Mouse (Mus musculus): ENCODE results near the gene Hal.

The Hal gene

GRCm38 (mm10) chr10:93488066-93488827 lies at the start of gene Hal:
TSS of gene Hal (plus strand) at chr10:93488768.
- no peak for DNase-seq (ENCODE audit: low read depth, low spot score)

- DNase-seq (ENCODE audit: low read depth, low spot score), result no peak
Measured at GRCm38 (mm10) chr10:93441501-93441900, 47.1 kb upstream of the Hal start.

- no peak for DNase-seq (ENCODE audit: low read depth, low spot score)
Measured at GRCm38 (mm10) chr10:93442183-93442582, 46.4 kb upstream of the Hal start.

GRCm38 (mm10) chr10:93444407-93444806 lies 44.2 kb upstream of the Hal start:
- peak; percentile 31 for DNase-seq (ENCODE audit: low read depth, low spot score)

GRCm38 (mm10) chr10:93447398-93447797 lies 41.2 kb upstream of the Hal start:
- no peak for DNase-seq (ENCODE audit: low read depth, low spot score)

GRCm38 (mm10) chr10:93454652-93455014 lies 33.9 kb upstream of the Hal start:
- DNase-seq (ENCODE audit: low read depth, low spot score), result no peak

GRCm38 (mm10) chr10:93460106-93460505 lies 28.5 kb upstream of the Hal start:
- no peak for DNase-seq (ENCODE audit: low read depth, low spot score)

GRCm38 (mm10) chr10:93462692-93463382 lies 25.7 kb upstream of the Hal start:
- DNase-seq (ENCODE audit: low read depth, low spot score), result no peak

- no peak for DNase-seq (ENCODE audit: low read depth, low spot score)
Measured at GRCm38 (mm10) chr10:93463611-93464010, 25.0 kb upstream of the Hal start.

- DNase-seq (ENCODE audit: low read depth, low spot score), result no peak
Measured at GRCm38 (mm10) chr10:93467259-93467658, 21.3 kb upstream of the Hal start.

- DNase-seq (ENCODE audit: low read depth, low spot score), result no peak
Measured at GRCm38 (mm10) chr10:93467791-93468190, 20.8 kb upstream of the Hal start.

GRCm38 (mm10) chr10:93471415-93471814 lies 17.2 kb upstream of the Hal start:
- peak; percentile 91 for DNase-seq (ENCODE audit: low read depth, low spot score)

GRCm38 (mm10) chr10:93484511-93484910 lies 4.1 kb upstream of the Hal start:
- DNase-seq (ENCODE audit: low read depth, low spot score), result no peak

- peak; percentile 74 for DNase-seq (ENCODE audit: low read depth, low spot score)
Measured at GRCm38 (mm10) chr10:93485055-93485691, 3.4 kb upstream of the Hal start.

- DNase-seq (ENCODE audit: low read depth, low spot score), result peak; percentile 85
Measured at GRCm38 (mm10) chr10:93486622-93487021, 1.9 kb upstream of the Hal start.

GRCm38 (mm10) chr10:93488828-93489226 lies 259 bp downstream of the Hal start:
- DNase-seq (ENCODE audit: low read depth, low spot score), result no peak

- DNase-seq (ENCODE audit: low read depth, low spot score), result no peak
Measured at GRCm38 (mm10) chr10:93490451-93490850, 1.9 kb downstream of the Hal start.

GRCm38 (mm10) chr10:93500864-93501263 lies 12.3 kb downstream of the Hal start:
- no peak for DNase-seq (ENCODE audit: low read depth, low spot score)

GRCm38 (mm10) chr10:93501346-93501745 lies 12.8 kb downstream of the Hal start:
- no peak for DNase-seq (ENCODE audit: low read depth, low spot score)

- DNase-seq (ENCODE audit: low read depth, low spot score), result peak; percentile 22
Measured at GRCm38 (mm10) chr10:93508383-93508970, 19.9 kb downstream of the Hal start.

GRCm38 (mm10) chr10:93509532-93510153 lies 21.1 kb downstream of the Hal start:
- DNase-seq (ENCODE audit: low read depth, low spot score), result no peak

GRCm38 (mm10) chr10:93515419-93515818 lies 26.9 kb downstream of the Hal start:
- DNase-seq (ENCODE audit: low read depth, low spot score), result no peak
